In the genomic region with DNA sequence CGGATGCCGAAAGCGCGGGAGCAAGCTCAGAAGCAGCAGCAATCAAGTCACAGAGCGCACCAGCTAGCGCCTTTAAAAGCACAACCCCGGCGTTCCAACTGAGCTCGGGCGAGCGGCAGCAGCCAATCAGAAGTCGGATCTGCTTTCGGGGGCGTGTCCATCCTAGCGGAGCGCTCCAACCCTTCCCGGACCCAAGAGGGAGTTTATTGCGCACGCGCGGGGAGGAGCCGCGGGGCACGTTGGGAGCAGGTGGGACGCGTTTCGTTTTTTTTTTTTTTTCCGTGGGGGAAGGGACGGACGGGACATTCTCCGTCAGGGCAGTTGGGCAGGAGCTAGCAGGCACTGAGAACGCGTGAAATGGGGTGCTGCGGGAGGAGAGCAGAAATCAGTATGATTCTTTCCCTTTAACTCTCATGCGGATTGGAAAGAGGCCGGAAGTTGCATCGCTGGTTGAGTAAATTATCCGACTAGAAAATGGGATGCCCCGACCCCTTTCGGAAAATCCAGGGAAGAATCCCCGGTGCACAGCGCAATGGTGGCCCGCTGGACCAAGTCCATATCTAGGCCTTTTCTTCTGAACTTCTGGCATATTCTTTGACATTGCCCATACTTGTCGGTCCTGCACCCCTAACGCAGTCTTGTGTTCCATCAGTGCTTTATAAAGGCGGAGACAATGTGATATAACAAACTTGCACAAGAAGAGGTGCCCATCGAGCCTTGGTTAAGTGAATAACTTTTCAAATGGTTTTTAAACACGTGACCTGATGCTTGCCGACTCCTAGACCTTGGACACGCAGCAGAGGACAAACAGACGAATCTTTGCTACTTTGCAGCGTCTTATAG, we compare ENCODE assay signal across 8 mouse cellular contexts. TPM values are rescaled to one million over a fixed set of nuclear protein-coding genes. Genes with fewer than 3 reads are reported as not detected.
DNase-seq lines count a peak whose midpoint lies in the region; ATAC-seq and TF ChIP-seq lines count a peak whose summit lies in the region.

Gene Dbi, minus strand, starts transcription at position 110 of the 843 bp plus-strand sequence.
Gene 3110009E18Rik, plus strand, starts transcription at position 219 of the 843 bp plus-strand sequence.

- peak; percentile 98 for ATAC-seq in erythroblast, adult 5-6 weeks (replicated peaks; ENCODE audit: low FRiP score, poor library complexity, severe bottlenecking)
- ATAC-seq in heart, embryonic 12.5 days (ENCODE audit: insufficient number of reproducible peaks, low FRiP score), result peak; percentile 93
- ATAC-seq in kidney, postnatal 0 days (replicated peaks; ENCODE audit: low FRiP score, low read depth), result peak; percentile 92
- ATAC-seq in liver, embryonic 11.5 days (replicated peaks; ENCODE audit: low FRiP score), result peak; percentile 94
- ATAC-seq in stomach, embryonic 14.5 days (ENCODE audit: insufficient number of reproducible peaks, insufficient read depth, low FRiP score, low read depth), result peak; percentile 94

- H3K9me3 ChIP-seq in heart, embryonic 12.5 days (replicated peaks), result no peaks in the 10 kb centered on the region
- H3K9me3 ChIP-seq in kidney, postnatal 0 days (replicated peaks; ENCODE audit: low read length), result no peaks in the 10 kb centered on the region
- H3K9me3 ChIP-seq in liver, embryonic 11.5 days (ENCODE audit: control insufficient read depth, low read length), result no peaks in the 10 kb centered on the region
- H3K9me3 ChIP-seq in stomach, embryonic 14.5 days (ENCODE audit: control insufficient read depth, low read depth, low read length), result no peaks in the 10 kb centered on the region

- TF ChIP-seq CTCF in kidney, postnatal 0 days (IDR thresholded peaks at IDR 0.05; ENCODE audit: low read depth), result peak; percentile 35

- H3K27ac ChIP-seq in heart, embryonic 12.5 days (ENCODE audit: poor library complexity, severe bottlenecking), result peak within 1 kb of the TSS; percentile 96
- H3K27ac ChIP-seq in kidney, postnatal 0 days, result peak within 1 kb of the TSS; percentile 92
- peak within 1 kb of the TSS; percentile 76 for H3K27ac ChIP-seq in liver, embryonic 11.5 days (ENCODE audit: low read depth, low read length)
- H3K27ac ChIP-seq in stomach, embryonic 14.5 days (ENCODE audit: low read length), result peak within 1 kb of the TSS; percentile 90

- DNase-seq in B cell, adult 2 months, result peak; percentile 86 to 88
- peak; percentile 99 for DNase-seq in brain, adult 2 months (ENCODE audit: low read depth, low spot score)
- DNase-seq in kidney, postnatal 0 days (ENCODE audit: low spot score), result peak; percentile 99
- DNase-seq in liver, embryonic 11.5 days (ENCODE audit: low spot score), result peak; percentile 96
- peak; percentile 97 for DNase-seq in naive thymus-derived CD4-positive, alpha-beta T cell, adult 2 months (ENCODE audit: low read depth)

- no peaks in the 10 kb centered on the region for H3K27me3 ChIP-seq in heart, embryonic 12.5 days (replicated peaks)
- no peaks in the 10 kb centered on the region for H3K27me3 ChIP-seq in kidney, postnatal 0 days (ENCODE audit: insufficient read depth, low read length)
- H3K27me3 ChIP-seq in liver, embryonic 11.5 days (replicated peaks; ENCODE audit: control insufficient read depth, insufficient read depth, low read length), result no peaks in the 10 kb centered on the region
- H3K27me3 ChIP-seq in stomach, embryonic 14.5 days (ENCODE audit: control insufficient read depth, insufficient read depth, low read length), result no peaks in the 10 kb centered on the region

- peaks cover 23% of the 10 kb centered on the region for H3K36me3 ChIP-seq in heart, embryonic 12.5 days
- 0 out of 2 replicates have a peak, but pooled peaks cover 3% of the 10 kb centered on the region for H3K36me3 ChIP-seq in kidney, postnatal 0 days (ENCODE audit: insufficient read depth, low read length)
- H3K36me3 ChIP-seq in liver, embryonic 11.5 days (ENCODE audit: control insufficient read depth, insufficient read depth, low read length), result peaks cover 1% of the 10 kb centered on the region; the same call in 1 of the 2 replicates
- H3K36me3 ChIP-seq in stomach, embryonic 14.5 days (ENCODE audit: control insufficient read depth, insufficient read depth, low read length), result peaks cover 1% of the 10 kb centered on the region; the same call in 1 of the 2 replicates

- H3K4me2 ChIP-seq in heart, embryonic 12.5 days, result peak within 1 kb of the TSS; percentile 82
- peak within 1 kb of the TSS; percentile 76 for H3K4me2 ChIP-seq in kidney, postnatal 0 days (ENCODE audit: low read length)
- H3K4me2 ChIP-seq in liver, embryonic 11.5 days, result peak within 1 kb of the TSS; percentile 91
- peak within 1 kb of the TSS; percentile 73 for H3K4me2 ChIP-seq in stomach, embryonic 14.5 days (replicated peaks; ENCODE audit: low read depth, low read length)

- peaks cover 34% of the 10 kb centered on the region for H3K4me1 ChIP-seq in heart, embryonic 12.5 days (replicated peaks)
- H3K4me1 ChIP-seq in kidney, postnatal 0 days (replicated peaks; ENCODE audit: insufficient read depth, low read length), result peaks cover 14% of the 10 kb centered on the region
- peaks cover 14% of the 10 kb centered on the region for H3K4me1 ChIP-seq in liver, embryonic 11.5 days (replicated peaks; ENCODE audit: control insufficient read depth, insufficient read depth, low read length)
- H3K4me1 ChIP-seq in stomach, embryonic 14.5 days (ENCODE audit: control insufficient read depth, insufficient read depth, low read length), result peaks cover 14% of the 10 kb centered on the region

- peak within 1 kb of the TSS; percentile 83 for H3K9ac ChIP-seq in heart, embryonic 12.5 days
- peak within 1 kb of the TSS; percentile 65 for H3K9ac ChIP-seq in kidney, postnatal 0 days (ENCODE audit: low read depth, low read length)
- peak within 1 kb of the TSS; percentile 73 for H3K9ac ChIP-seq in liver, embryonic 11.5 days (ENCODE audit: low read depth, low read length)
- H3K9ac ChIP-seq in stomach, embryonic 14.5 days (replicated peaks; ENCODE audit: low read depth, low read length), result peak within 1 kb of the TSS; percentile 45

- 2% methylated on average over 52 of the region's 52 CpGs for WGBS in heart, embryonic 12.5 days
- WGBS in kidney, postnatal 0 days, result under 1% methylated on average over 52 of the region's 52 CpGs
- WGBS in liver, embryonic 11.5 days, result 2% methylated on average over 52 of the region's 52 CpGs
- 1% methylated on average over 52 of the region's 52 CpGs for WGBS in stomach, embryonic 14.5 days

- peak within 1 kb of the TSS; percentile 67 for H3K4me3 ChIP-seq in heart, embryonic 12.5 days
- H3K4me3 ChIP-seq in kidney, postnatal 0 days (replicated peaks; ENCODE audit: low read depth, low read length), result peak within 1 kb of the TSS; percentile 55
- H3K4me3 ChIP-seq in liver, embryonic 11.5 days (ENCODE audit: low read depth, low read length), result peak within 1 kb of the TSS; percentile 67
- H3K4me3 ChIP-seq in stomach, embryonic 14.5 days (ENCODE audit: low read depth, low read length), result peak within 1 kb of the TSS; percentile 46

RNA-seq across cellular contexts. Expression of gene Dbi, which starts in this region (rescaled TPM):
- total RNA-seq in erythroblast, adult 5-6 weeks (2015; ENCODE audit: low replicate concordance), result 59.9 and 82.1 TPM in 2 replicates
- total RNA-seq in erythroblast, adult 5-6 weeks (2017; ENCODE audit: low replicate concordance), result 73.0 and 77.2 TPM in 2 replicates
- 655 and 695 TPM in 2 replicates for polyA plus RNA-seq in heart, embryonic 12.5 days (2016; fragmentation: Nextera tagmentation; extraction: Ambion mirVana)
- polyA plus RNA-seq in kidney, postnatal 0 days (2015; fragmentation: Nextera tagmentation; extraction: Ambion mirVana), result 1,314 and 1,400 TPM in 2 replicates
- polyA plus RNA-seq in liver, embryonic 11.5 days (2014; fragmentation: Nextera tagmentation; extraction: Ambion mirVana), result 541 and 569 TPM in 2 replicates
- 583 TPM in 2 replicates for polyA plus RNA-seq in stomach, embryonic 14.5 days (2014; fragmentation: Nextera tagmentation; extraction: Ambion mirVana)

RNA-seq across cellular contexts. Expression of gene 3110009E18Rik, which starts in this region (rescaled TPM):
- total RNA-seq in erythroblast, adult 5-6 weeks (2015; ENCODE audit: low replicate concordance), result 6.5 and 8.2 TPM in 2 replicates
- not detected in 2 replicates for total RNA-seq in erythroblast, adult 5-6 weeks (2017; ENCODE audit: low replicate concordance)
- polyA plus RNA-seq in heart, embryonic 12.5 days (2016; fragmentation: Nextera tagmentation; extraction: Ambion mirVana), result 11.8 and 14.1 TPM in 2 replicates
- 19.3 and 22.5 TPM in 2 replicates for polyA plus RNA-seq in kidney, postnatal 0 days (2015; fragmentation: Nextera tagmentation; extraction: Ambion mirVana)
- polyA plus RNA-seq in liver, embryonic 11.5 days (2014; fragmentation: Nextera tagmentation; extraction: Ambion mirVana), result 23.5 and 24.3 TPM in 2 replicates
- 18.4 and 22.4 TPM in 2 replicates for polyA plus RNA-seq in stomach, embryonic 14.5 days (2014; fragmentation: Nextera tagmentation; extraction: Ambion mirVana)

Comparison
In these comparisons a context has a peak if more than half of its experiments do, and no peak if none do; other contexts are left out.
1. Peak in every context shown above with its lines: DNase-seq, ATAC-seq, H3K4me3 ChIP-seq and H3K27ac ChIP-seq.